Mouse (Mus musculus): ENCODE results near the gene Kcnk5.

Gene Kcnk5

GRCm38 (mm10) chr14:20181466-20181921 is at the start of gene Kcnk5:
Gene Kcnk5, minus strand, starts transcription at chr14:20181809.
- DNase-seq (ENCODE audit: low spot score), result peak; percentile 35

GRCm38 (mm10) chr14:20230063-20230491 is 48.5 kb upstream of the Kcnk5 start:
- no peak for DNase-seq (ENCODE audit: low spot score)

GRCm38 (mm10) chr14:20229437-20229836 is 47.8 kb upstream of the Kcnk5 start:
- no peak for DNase-seq (ENCODE audit: low spot score)

- DNase-seq (ENCODE audit: low spot score), result no peak
Observed at GRCm38 (mm10) chr14:20228336-20228735, 46.7 kb upstream of the Kcnk5 start.

GRCm38 (mm10) chr14:20226982-20227381 is 45.4 kb upstream of the Kcnk5 start:
- no peak for DNase-seq (ENCODE audit: low spot score)

GRCm38 (mm10) chr14:20226488-20226887 is 44.9 kb upstream of the Kcnk5 start:
- DNase-seq (ENCODE audit: low spot score), result no peak

- no peak for DNase-seq (ENCODE audit: low spot score)
Observed at GRCm38 (mm10) chr14:20225525-20225924, 43.9 kb upstream of the Kcnk5 start.

GRCm38 (mm10) chr14:20224576-20225218 is 43.1 kb upstream of the Kcnk5 start:
- DNase-seq (ENCODE audit: low spot score), result no peak

- no peak for DNase-seq (ENCODE audit: low spot score)
Observed at GRCm38 (mm10) chr14:20224163-20224562, 42.6 kb upstream of the Kcnk5 start.

GRCm38 (mm10) chr14:20223253-20223652 is 41.6 kb upstream of the Kcnk5 start:
- no peak for DNase-seq (ENCODE audit: low spot score)

- no peak for DNase-seq (ENCODE audit: low spot score)
Observed at GRCm38 (mm10) chr14:20221083-20221482, 39.5 kb upstream of the Kcnk5 start.

GRCm38 (mm10) chr14:20219849-20220248 is 38.2 kb upstream of the Kcnk5 start:
- no peak for DNase-seq (ENCODE audit: low spot score)

GRCm38 (mm10) chr14:20217299-20217864 is 35.8 kb upstream of the Kcnk5 start:
- no peak for DNase-seq (ENCODE audit: low spot score)

- DNase-seq (ENCODE audit: low spot score), result no peak
Observed at GRCm38 (mm10) chr14:20216561-20217298, 35.1 kb upstream of the Kcnk5 start.

- no peak for DNase-seq (ENCODE audit: low spot score)
Observed at GRCm38 (mm10) chr14:20215826-20216225, 34.2 kb upstream of the Kcnk5 start.

- DNase-seq (ENCODE audit: low spot score), result no peak
Observed at GRCm38 (mm10) chr14:20214125-20214524, 32.5 kb upstream of the Kcnk5 start.

GRCm38 (mm10) chr14:20211754-20212601 is 30.4 kb upstream of the Kcnk5 start:
- DNase-seq (ENCODE audit: low spot score), result no peak

GRCm38 (mm10) chr14:20209926-20210325 is 28.3 kb upstream of the Kcnk5 start:
- DNase-seq (ENCODE audit: low spot score), result no peak

- DNase-seq (ENCODE audit: low spot score), result no peak
Observed at GRCm38 (mm10) chr14:20208435-20208834, 26.8 kb upstream of the Kcnk5 start.

- no peak for DNase-seq (ENCODE audit: low spot score)
Observed at GRCm38 (mm10) chr14:20205747-20206146, 24.1 kb upstream of the Kcnk5 start.

GRCm38 (mm10) chr14:20203301-20203700 is 21.7 kb upstream of the Kcnk5 start:
- no peak for DNase-seq (ENCODE audit: low spot score)

- no peak for DNase-seq (ENCODE audit: low spot score)
Observed at GRCm38 (mm10) chr14:20202655-20203181, 21.1 kb upstream of the Kcnk5 start.

All from layer of hippocampus, adult 9-10 months (tissue).